8 mouse cellular contexts compared by ENCODE assay signal in the genomic region with DNA sequence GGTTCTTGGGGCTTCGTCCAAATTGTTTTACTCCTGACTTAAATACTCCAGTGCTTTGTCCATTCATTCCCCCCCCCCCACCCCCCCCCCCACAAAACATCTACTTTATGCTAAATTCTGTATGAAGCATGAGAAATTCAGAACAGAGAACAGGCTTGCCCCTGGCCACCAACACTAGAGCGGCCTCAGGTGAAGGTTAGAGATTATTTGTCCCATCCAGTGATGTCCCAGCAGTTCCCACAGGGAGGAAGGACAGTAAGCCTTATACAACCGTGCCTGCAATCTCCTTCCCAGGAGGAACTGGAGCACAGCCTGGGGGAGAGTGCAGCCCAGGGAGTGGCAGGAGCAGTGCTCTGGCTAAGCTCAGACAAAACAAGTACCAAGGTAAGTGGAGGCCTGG. TPM values are rescaled to one million over a fixed set of nuclear protein-coding genes. Genes with fewer than 3 reads are reported as not detected.
DNase-seq lines count a peak whose midpoint lies in the region; ATAC-seq and TF ChIP-seq lines count a peak whose summit lies in the region.

Naa80 (plus strand) TSS at position 301 of the 400 bp plus-strand sequence.

- peaks cover 12% of the 10 kb centered on the region; the same call in 1 of the 2 replicates for H3K36me3 ChIP-seq in kidney, embryonic 14.5 days (ENCODE audit: control insufficient read depth, insufficient read depth, low read length)
- H3K36me3 ChIP-seq in MEL (ENCODE audit: control insufficient read depth in 1 of 2, insufficient read depth in 2 of 2, low read length in 2 of 2) (peaks cover 0 to 10% of the 10 kb centered on the region in 2 experiments; a peak in 2 of 4 replicates), macrophage (ENCODE audit: inconsistent target) (no peaks in the 10 kb centered on the region)
- H3K36me3 ChIP-seq in forebrain, embryonic 13.5 days (ENCODE audit: poor library complexity, severe bottlenecking) = peaks cover 23% of the 10 kb centered on the region
- H3K36me3 ChIP-seq in hindbrain, embryonic 11.5 days (ENCODE audit: control insufficient read depth, insufficient read depth, low read length) = peaks cover 7% of the 10 kb centered on the region; the same call in 1 of the 2 replicates

- TF ChIP-seq CTCF in MEL (IDR thresholded peaks at IDR 0.05 in 2 of 3, conservative IDR thresholded peaks at IDR 0.05 in 1 of 3; ENCODE audit: control insufficient read depth in 1 of 3, insufficient read depth in 1 of 3, low read depth in 2 of 3, low read length in 3 of 3, poor library complexity in 1 of 3, severe bottlenecking in 1 of 3) = no peak

- peak within 1 kb of the TSS; percentile 58; the same call in 1 of the 2 replicates for H3K4me2 ChIP-seq in kidney, embryonic 14.5 days (replicated peaks; ENCODE audit: low read depth, low read length)
- H3K4me2 ChIP-seq in forebrain, embryonic 13.5 days = peak within 1 kb of the TSS; percentile 82; the same call in 1 of the 2 replicates
- no peak within 1 kb of the TSS; the same call in 1 of the 2 replicates for H3K4me2 ChIP-seq in hindbrain, embryonic 11.5 days (replicated peaks; ENCODE audit: low read depth, low read length)

- H3K27ac ChIP-seq in kidney, embryonic 14.5 days (ENCODE audit: low read depth, low read length) = no peak within 1 kb of the TSS
- H3K27ac ChIP-seq in MEL (ENCODE audit: control insufficient read depth, low read depth, low read length) (peak within 1 kb of the TSS; percentile 13), macrophage (peak within 1 kb of the TSS; percentile 95)
- H3K27ac ChIP-seq in forebrain, embryonic 13.5 days = peak within 1 kb of the TSS; percentile 83; the same call in 1 of the 2 replicates
- H3K27ac ChIP-seq in hindbrain, embryonic 11.5 days (ENCODE audit: low read depth, low read length) = no peak within 1 kb of the TSS

- 0 out of 2 replicates have a peak within 1 kb of the TSS, but pooled peaks have one; percentile 53 for H3K9ac ChIP-seq in kidney, embryonic 14.5 days (ENCODE audit: low read depth, low read length)
- no peak within 1 kb of the TSS for H3K9ac ChIP-seq in MEL (ENCODE audit: control insufficient read depth, low read depth, low read length, poor library complexity, severe bottlenecking)
- H3K9ac ChIP-seq in forebrain, embryonic 13.5 days = 0 out of 2 replicates have a peak within 1 kb of the TSS, but pooled peaks have one; percentile 55
- no peak within 1 kb of the TSS for H3K9ac ChIP-seq in hindbrain, embryonic 11.5 days (ENCODE audit: low read depth, low read length)

- no peak for TF ChIP-seq RAD21 in MEL (IDR thresholded peaks at IDR 0.05; ENCODE audit: low read depth, low read length)

- no peak for ATAC-seq in kidney, embryonic 14.5 days (ENCODE audit: low FRiP score, low TSS enrichment)
- no peak for ATAC-seq in forebrain, embryonic 13.5 days
- no peak for ATAC-seq in hindbrain, embryonic 11.5 days (ENCODE audit: low FRiP score)

- TF ChIP-seq POLR2A in MEL (IDR thresholded peaks at IDR 0.05; ENCODE audit: control insufficient read depth in 1 of 2, insufficient read depth in 1 of 2, low read depth in 1 of 2, low read length in 2 of 2, poor library complexity in 1 of 2) = no peak

- H3K4me3 ChIP-seq in kidney, embryonic 14.5 days (ENCODE audit: low read length) = no peak within 1 kb of the TSS
- H3K4me3 ChIP-seq in MEL (ENCODE audit: control insufficient read depth in 1 of 2, insufficient read depth in 1 of 2, low read depth in 2 of 2, low read length in 2 of 2) (no peak within 1 kb of the TSS; a peak in 1 of 4 replicates), macrophage (ENCODE audit: inconsistent target) (peak within 1 kb of the TSS; percentile 83)
- no peak within 1 kb of the TSS for H3K4me3 ChIP-seq in forebrain, embryonic 13.5 days
- no peak within 1 kb of the TSS for H3K4me3 ChIP-seq in hindbrain, embryonic 11.5 days (ENCODE audit: low read depth, low read length)

- peaks cover 34% of the 10 kb centered on the region for H3K4me1 ChIP-seq in kidney, embryonic 14.5 days (ENCODE audit: control insufficient read depth, insufficient read depth, low read length)
- peaks cover 2 to 32% of the 10 kb centered on the region in 2 experiments; a peak in 3 of 4 replicates for H3K4me1 ChIP-seq in MEL (ENCODE audit: control insufficient read depth in 1 of 2, insufficient read depth in 2 of 2, low read length in 2 of 2)
- H3K4me1 ChIP-seq in forebrain, embryonic 13.5 days = peaks cover 37% of the 10 kb centered on the region
- H3K4me1 ChIP-seq in hindbrain, embryonic 11.5 days (replicated peaks; ENCODE audit: control insufficient read depth, insufficient read depth, low read length) = peaks cover 7% of the 10 kb centered on the region

- no peaks in the 10 kb centered on the region for H3K9me3 ChIP-seq in kidney, embryonic 14.5 days (ENCODE audit: control insufficient read depth, low read length)
- no peaks in the 10 kb centered on the region for H3K9me3 ChIP-seq in MEL (replicated peaks; ENCODE audit: insufficient read depth, low read length)
- H3K9me3 ChIP-seq in forebrain, embryonic 13.5 days (replicated peaks) = no peaks in the 10 kb centered on the region
- no peaks in the 10 kb centered on the region for H3K9me3 ChIP-seq in hindbrain, embryonic 11.5 days (ENCODE audit: control insufficient read depth, low read length)

- no peak for DNase-seq in kidney, postnatal 36 days
- no peak for DNase-seq in MEL (ENCODE audit: low read depth, low spot score)
- no peak for DNase-seq in hindbrain, embryonic 11.5 days (ENCODE audit: low spot score)
- DNase-seq in right cerebral cortex, postnatal 36 days (ENCODE audit: low spot score in 2 of 2) = no peak
- no peak for DNase-seq in cerebellum, postnatal 4 days (ENCODE audit: low spot score in 2 of 2)

- H3K79me2 ChIP-seq in MEL (ENCODE audit: control insufficient read depth, insufficient read depth, low read length, poor library complexity) (peaks cover 28% of the 10 kb centered on the region), macrophage (ENCODE audit: inconsistent target) (peaks cover 29% of the 10 kb centered on the region)

- WGBS in kidney, embryonic 14.5 days = 86% methylated on average over 3 of the region's 3 CpGs
- WGBS in forebrain, embryonic 13.5 days = 73% methylated on average over 3 of the region's 3 CpGs
- WGBS in hindbrain, embryonic 11.5 days = 86% methylated on average over 3 of the region's 3 CpGs
- 90% methylated on average over 2 of the region's 3 CpGs for WGBS in macrophage (ENCODE audit: missing documents)

- TF ChIP-seq EP300 in MEL (IDR thresholded peaks at IDR 0.05; ENCODE audit: low read depth in 1 of 2, low read length in 2 of 2) = no peak

- H3K27me3 ChIP-seq in kidney, embryonic 14.5 days (ENCODE audit: control insufficient read depth, insufficient read depth, low read length) = no peaks in the 10 kb centered on the region
- H3K27me3 ChIP-seq in MEL (ENCODE audit: control insufficient read depth in 1 of 2, insufficient read depth in 2 of 2, low read length in 2 of 2) = no peaks in the 10 kb centered on the region
- H3K27me3 ChIP-seq in forebrain, embryonic 13.5 days = no peaks in the 10 kb centered on the region
- H3K27me3 ChIP-seq in hindbrain, embryonic 11.5 days (ENCODE audit: control insufficient read depth, insufficient read depth, low read length) = no peaks in the 10 kb centered on the region

TF ChIP-seq in MEL, 35 proteins besides CTCF, POLR2A, EP300 and RAD21:
- TF ChIP-seq MAX (IDR thresholded peaks at IDR 0.05; ENCODE audit: low read length) = no peak
- TF ChIP-seq NELFE (IDR thresholded peaks at IDR 0.05; ENCODE audit: low read depth, low read length) = no peak
- TF ChIP-seq ELF1 (IDR thresholded peaks at IDR 0.05; ENCODE audit: low read depth, low read length) = no peak
- no peak for TF ChIP-seq ZNF384 (IDR thresholded peaks at IDR 0.05; ENCODE audit: low read depth, low read length)
- no peak for TF ChIP-seq UBTF (IDR thresholded peaks at IDR 0.05; ENCODE audit: borderline replicate concordance, insufficient read depth, low read depth, low read length)
- no peak for TF ChIP-seq GABPA (IDR thresholded peaks at IDR 0.05; ENCODE audit: low read depth, low read length)
- TF ChIP-seq RCOR1 (IDR thresholded peaks at IDR 0.05; ENCODE audit: low read depth, low read length) = no peak
- TF ChIP-seq CHD2 (IDR thresholded peaks at IDR 0.05; ENCODE audit: low read length) = no peak
- no peak for TF ChIP-seq SIN3A (IDR thresholded peaks at IDR 0.05; ENCODE audit: low read length)
- TF ChIP-seq USF2 (IDR thresholded peaks at IDR 0.05; ENCODE audit: borderline replicate concordance in 1 of 2, insufficient read depth in 1 of 2, low read depth in 1 of 2, low read length in 2 of 2) = no peak
- TF ChIP-seq NRF1 (IDR thresholded peaks at IDR 0.05; ENCODE audit: insufficient read depth, low read depth, low read length, poor library complexity, severe bottlenecking) = no peak
- TF ChIP-seq ZKSCAN1 (IDR thresholded peaks at IDR 0.05; ENCODE audit: low read depth, low read length) = no peak
- no peak for TF ChIP-seq E2F4 (IDR thresholded peaks at IDR 0.05; ENCODE audit: borderline replicate concordance, low read depth, low read length)
- no peak for TF ChIP-seq JUND (IDR thresholded peaks at IDR 0.05; ENCODE audit: low read depth, low read length)
- no peak for TF ChIP-seq KAT2A (conservative IDR thresholded peaks at IDR 0.05; ENCODE audit: low read depth, low read length)
- no peak for TF ChIP-seq ZMIZ1 (IDR thresholded peaks at IDR 0.05; ENCODE audit: low read depth, low read length)
- no peak for TF ChIP-seq USF1 (IDR thresholded peaks at IDR 0.05; ENCODE audit: low read depth, low read length)
- no peak for TF ChIP-seq MYB (IDR thresholded peaks at IDR 0.05; ENCODE audit: low read depth, low read length)
- TF ChIP-seq POLR2AphosphoS2 (IDR thresholded peaks at IDR 0.05; ENCODE audit: low read length) = no peak
- no peak for TF ChIP-seq TCF12 (IDR thresholded peaks at IDR 0.05; ENCODE audit: low read depth, low read length)

RNA-seq across cellular contexts. Expression of gene Naa80, which starts in this region (rescaled TPM):
- 16.0 and 18.4 TPM in 2 replicates for polyA plus RNA-seq in kidney, embryonic 14.5 days (2014; fragmentation: Nextera tagmentation; extraction: Ambion mirVana)
- 14.3 and 15.1 TPM in 2 replicates for total RNA-seq in MEL (2012; rRNA removed)
- polyA plus RNA-seq in MEL (2012; ENCODE audit: insufficient read depth in 1 of 2, insufficient read length in 2 of 2, low read depth in 1 of 2, low replicate concordance in 2 of 2, missing spikeins in 1 of 2) (10 to 100 TPM in 1 of 2 experiments, not detected in 1; 74.0 TPM), macrophage (2018) (25.1 to 39.9 TPM (median 29.7 TPM) in 3 replicates)
- 14.5 and 17.9 TPM in 2 replicates for polyA plus RNA-seq in forebrain, embryonic 13.5 days (2015; fragmentation: Nextera tagmentation; extraction: Ambion mirVana)
- polyA plus RNA-seq in hindbrain, embryonic 11.5 days (2014; fragmentation: Nextera tagmentation; extraction: Ambion mirVana) = 10.5 and 11.3 TPM in 2 replicates
- 10 to 100 TPM in 25 of 26 experiments, 1 to 10 TPM in 1; 9.2 to 46.3 (median 20.9) TPM for total RNA-seq in macrophage (2018; cell fraction: chromatin; rRNA removed)
- total RNA-seq in macrophage (2018; cell fraction: cytosol; rRNA removed) = 10 to 100 TPM; 17.3 to 37.1 (median 24.8) TPM
- total RNA-seq in macrophage (2018; cell fraction: nucleus; rRNA removed) = 10 to 100 TPM; 10.5 to 68.2 (median 44.0) TPM

Comparison
In these comparisons a context has a peak if more than half of its experiments do, and no peak if none do; other contexts are left out.
1. H3K27ac ChIP-seq: peak in MEL (single experiment), forebrain, embryonic 13.5 days (single experiment) and macrophage (single experiment); none in kidney, embryonic 14.5 days (single experiment) and hindbrain, embryonic 11.5 days (single experiment).
2. H3K9ac ChIP-seq: peak in kidney, embryonic 14.5 days (single experiment) and forebrain, embryonic 13.5 days (single experiment); none in MEL (single experiment) and hindbrain, embryonic 11.5 days (single experiment).